Mouse (Mus musculus) urinary bladder, postnatal 36 days (tissue): Measurements from ENCODE around the gene Bri3.

ENCODE experiments used
- DNase-seq, 2 experiments: peaks; one replicate each; pipeline ENCODE4 v3.0.0; 2022; ENCODE audit warnings: low spot score in 2 of 2, mixed read lengths in 1 of 2

The Bri3 gene

DNA sequence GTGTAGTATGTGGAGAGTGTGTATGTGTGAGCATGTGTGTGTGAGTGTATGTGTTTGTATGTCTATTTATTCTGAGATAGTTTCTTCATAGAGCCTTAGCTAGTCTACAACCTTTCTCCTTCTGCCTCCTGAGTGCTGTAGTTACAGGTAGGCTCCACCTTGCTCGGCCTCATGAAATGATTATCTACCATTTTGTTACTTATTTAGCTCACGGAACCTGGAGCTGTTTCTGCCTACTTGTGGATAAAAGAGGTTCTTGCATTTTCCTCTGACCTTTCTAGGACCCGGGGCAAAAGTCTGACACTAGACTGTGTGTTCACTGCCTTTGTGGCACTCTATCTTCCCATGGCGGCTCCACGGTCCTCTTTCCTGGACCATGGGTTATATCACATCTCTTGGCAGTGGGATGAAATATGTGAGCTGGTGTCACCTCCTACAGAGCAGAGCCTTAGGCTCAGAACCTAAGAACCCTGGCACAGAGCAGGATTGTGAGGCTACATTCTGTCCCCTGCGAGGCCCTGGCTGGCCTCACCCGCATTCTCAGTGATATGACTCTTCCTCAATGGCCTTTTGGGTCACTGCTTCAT is at the start of gene Bri3:
Gene Bri3 (plus strand): TSS at position 537 of the 587 bp plus-strand sequence.
- DNase-seq: no peak

DNA sequence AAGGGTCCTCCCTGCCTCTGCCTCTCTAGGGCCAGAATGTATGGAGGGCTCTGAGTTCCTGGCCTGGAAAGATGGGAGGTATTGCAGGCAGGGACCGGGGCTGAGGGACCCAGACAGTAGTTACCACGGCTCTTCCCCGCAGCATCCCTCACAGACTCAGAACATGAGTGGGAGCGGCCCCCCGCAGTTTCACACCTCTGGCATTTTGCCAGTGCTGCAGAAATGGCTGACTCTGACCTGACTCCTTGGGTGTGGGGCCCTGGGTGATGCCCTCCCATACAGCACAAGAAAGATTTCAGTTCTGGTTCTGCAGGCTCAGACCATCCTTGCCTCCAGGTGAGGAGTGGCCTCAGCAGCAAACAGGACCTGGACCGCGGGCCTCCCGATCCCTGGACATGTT is 48.7 kb upstream of the Bri3 start:
- DNase-seq: no peak

DNA sequence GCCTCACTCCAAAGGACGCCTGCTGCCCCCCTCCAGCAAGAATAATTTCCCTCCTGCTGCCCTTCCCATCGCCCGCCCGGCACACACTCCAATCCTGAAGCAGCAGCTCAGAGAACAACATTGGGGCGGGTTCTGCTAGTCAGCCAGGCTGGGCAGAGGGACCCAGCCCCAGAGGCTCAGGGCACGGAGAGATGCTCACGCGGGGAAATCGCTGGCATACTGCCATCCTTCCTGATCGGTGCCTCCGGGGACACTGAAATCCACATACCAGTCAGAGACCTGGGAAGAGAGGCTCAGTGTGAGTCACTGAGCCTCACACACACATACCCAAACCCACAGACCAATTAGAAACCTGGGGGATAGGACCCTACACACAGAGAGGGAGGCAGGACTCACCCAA is 43.6 kb upstream of the Bri3 start:
- no peak for DNase-seq

DNA sequence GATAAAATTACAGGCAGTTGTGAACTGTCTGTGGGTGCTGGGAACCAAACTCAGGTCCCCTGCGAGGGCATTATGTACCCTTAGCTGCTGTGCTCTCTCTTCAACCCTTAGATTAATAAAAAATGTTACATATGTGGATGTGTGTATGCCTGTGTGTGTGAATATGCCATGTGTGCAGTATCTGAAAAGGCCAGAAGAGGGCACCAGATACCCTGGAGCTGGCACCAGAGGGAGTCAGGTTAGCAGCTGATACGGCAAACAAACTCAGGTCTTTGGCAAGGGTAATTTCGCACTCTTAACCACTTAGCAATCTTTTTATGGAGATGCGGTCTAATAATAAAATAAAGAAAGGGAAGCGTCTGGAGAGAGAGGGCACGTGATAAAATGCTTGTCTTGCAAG is 41.8 kb upstream of the Bri3 start:
- DNase-seq: no peak

DNA sequence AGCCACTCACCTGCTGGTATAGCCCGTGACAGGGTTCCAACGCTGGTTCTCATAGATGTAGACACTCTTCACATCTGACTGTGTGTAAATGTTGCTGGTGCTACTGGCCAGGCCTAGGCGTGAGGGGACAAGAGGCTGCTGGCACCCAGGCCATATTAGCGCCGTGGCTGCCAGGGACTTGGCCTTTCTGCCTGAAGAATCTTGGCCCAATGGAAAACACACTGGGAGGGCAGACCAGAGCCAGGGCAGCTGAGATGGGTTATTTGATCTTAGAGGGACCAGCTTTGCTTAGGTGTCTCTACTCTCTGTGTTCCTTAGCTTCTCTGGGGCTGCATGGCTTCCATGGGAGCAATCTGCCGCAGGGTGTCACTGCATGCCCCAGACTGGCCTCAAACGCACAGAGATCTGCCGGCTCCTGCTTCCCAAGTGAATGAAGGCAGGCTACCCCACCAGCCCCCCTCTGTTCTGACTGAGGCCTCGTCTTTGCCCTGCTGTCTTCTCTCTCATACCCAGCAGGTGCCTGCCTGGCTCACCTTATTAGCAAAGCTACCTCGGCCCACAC is 40.8 kb upstream of the Bri3 start:
- no peak for DNase-seq

DNA sequence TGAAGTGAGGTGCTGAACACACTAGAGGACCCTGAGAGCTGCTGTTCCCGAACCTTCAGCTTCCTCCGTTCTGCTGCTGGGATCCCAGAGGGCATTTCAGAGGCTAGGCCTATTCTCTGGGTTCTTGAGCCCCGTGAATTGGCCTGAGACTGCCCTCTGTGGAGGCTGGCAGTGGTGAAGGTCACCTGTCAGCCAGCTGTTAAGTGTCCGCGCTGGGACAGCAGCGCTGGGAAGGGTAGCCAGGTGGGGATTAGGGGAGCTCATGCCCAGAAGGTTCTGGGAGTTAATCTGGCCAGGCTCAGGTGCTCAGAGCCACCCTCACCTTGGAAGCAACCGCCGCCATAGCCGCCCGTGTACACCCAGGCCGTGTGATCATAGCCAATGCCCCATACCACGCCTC is 39.9 kb upstream of the Bri3 start:
- no peak for DNase-seq

DNA sequence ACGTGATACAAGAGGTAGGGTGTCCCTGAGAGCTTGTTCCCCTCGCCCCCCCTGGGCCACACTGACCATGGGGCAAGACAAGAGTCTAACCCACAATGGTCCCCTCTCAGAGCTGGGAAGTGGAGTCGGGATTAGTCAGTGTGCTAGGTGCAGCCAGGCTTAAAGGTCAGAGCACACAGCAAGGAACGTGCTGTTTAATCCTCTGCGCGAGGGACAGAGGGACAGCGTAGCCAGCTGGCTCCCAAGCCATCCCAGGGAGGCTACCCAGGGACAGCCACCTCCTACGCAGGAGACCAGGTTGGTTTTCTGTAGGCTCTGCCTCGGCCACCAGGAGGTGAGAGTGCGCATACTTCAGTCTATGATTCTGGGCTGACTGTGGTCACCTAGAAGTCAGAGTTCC is 39.3 kb upstream of the Bri3 start:
- DNase-seq: no peak

DNA sequence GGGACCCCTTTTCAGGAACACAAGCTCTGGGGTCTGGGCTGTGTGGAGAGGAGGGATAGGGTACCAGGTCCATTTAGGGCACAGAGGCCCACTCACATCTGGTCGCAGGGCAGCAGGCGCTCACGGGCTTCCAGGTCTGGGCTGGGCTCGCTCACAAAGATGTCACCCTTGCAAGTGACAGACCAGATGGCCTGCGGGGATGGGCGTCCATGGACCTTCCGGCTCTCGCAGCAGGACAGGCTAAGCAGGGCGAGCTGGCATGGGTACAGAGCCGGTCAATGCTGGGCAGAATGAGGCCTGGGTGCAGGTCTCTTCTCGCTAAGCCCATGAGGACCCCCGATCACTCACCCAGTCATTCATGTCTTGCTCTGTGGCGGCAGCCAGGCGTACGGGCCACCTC is 38.2 kb upstream of the Bri3 start:
- DNase-seq: no peak

DNA sequence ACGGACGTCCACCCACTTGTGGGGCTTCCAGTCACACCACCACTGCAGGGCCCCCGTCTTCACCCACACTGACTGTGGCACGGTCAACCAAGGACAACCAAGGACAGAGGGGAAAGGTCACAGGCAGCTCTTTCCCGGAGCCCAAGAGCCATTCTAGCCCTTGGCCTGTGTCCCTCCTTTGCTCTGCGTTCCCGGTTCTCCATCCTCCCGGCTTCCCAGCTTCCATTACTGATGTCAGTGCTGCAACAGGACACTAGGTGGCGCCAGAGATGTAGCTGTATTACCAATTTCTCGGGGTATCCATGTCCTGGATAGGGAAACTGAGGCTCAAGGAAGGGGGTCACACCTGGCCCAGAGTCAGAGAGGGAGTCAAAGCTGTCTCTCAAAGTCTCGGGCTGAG is 36.8 kb upstream of the Bri3 start:
- DNase-seq: peak in 1 of 2 experiments; percentile 36

DNA sequence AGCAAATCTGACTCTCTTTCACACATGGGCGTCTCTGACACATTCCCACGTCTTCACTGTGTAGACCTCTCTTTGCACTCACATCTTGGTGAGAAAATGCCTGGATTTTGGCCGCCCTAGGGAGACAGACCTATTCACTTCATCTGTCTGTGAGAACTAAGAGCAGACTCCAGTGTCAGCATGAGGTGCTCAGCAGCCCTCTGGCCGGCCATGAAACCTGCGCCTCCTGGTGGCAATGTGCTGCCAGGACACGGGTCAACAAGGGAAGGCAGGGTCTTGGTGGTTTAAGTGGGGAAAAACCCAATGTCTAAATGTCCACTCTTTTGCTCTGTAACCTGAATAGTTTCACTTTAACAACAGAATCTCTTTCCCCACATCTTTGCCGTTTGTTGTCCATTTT is 29.8 kb upstream of the Bri3 start:
- peak; percentile 39 to 54 for DNase-seq

DNA sequence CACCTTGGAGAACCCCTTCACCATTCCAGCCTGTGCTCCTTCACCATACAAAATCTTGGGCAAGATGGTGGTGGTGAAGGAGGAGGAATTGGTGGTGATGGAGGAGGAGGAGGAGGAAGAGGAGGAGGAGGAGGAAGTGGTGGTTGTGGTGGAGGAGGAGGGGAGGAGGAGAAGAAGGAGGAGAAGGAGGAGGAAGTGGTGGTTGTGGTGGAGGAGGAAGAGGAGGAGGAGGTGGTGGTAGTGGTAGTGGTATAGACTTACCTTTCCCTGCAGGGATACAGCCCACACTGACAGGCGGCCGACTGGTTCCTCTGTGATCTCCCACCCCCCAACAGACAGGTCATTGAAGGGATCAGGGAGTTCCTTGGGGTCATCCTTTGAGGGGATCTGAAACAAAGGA is 28.2 kb upstream of the Bri3 start:
- DNase-seq: no peak

DNA sequence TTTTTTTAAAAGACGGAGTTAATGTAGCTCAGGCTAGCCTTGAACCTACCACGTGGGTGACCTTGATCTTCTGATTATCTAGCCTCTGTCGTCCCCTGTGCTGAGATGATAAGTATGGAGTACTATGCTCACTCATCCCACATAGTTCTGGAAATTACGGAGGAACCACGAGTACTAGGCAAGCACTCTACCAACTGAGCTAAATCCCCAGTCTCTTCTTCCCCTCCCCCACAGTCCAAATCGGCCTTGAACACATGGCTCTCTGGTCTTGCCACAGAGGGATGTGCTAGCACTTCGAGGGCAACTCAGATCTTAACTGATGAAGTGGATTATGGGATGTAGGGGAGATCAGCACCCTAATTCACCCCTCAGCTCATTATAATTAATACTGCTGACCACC is 26.2 kb upstream of the Bri3 start:
- no peak for DNase-seq

DNA sequence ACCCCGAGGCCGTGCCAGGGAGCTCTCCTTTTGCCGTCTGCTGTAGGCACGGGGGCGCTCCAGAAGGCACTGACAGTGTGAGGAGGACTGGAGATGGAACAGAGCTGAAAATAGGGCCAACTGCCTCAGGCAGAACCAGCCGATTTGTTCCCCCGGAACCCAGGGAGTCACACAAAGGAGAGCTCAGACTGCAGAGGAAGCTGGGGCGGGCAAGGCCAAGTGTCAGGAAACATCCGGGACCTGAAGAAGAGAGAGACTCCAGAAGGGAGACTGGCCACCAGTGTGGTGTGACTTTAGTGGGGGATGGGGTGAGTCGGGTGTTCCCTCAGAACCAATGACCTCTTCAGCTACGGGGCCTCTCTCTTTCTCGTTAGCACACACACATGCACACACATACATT is 24.9 kb upstream of the Bri3 start:
- no peak for DNase-seq

DNA sequence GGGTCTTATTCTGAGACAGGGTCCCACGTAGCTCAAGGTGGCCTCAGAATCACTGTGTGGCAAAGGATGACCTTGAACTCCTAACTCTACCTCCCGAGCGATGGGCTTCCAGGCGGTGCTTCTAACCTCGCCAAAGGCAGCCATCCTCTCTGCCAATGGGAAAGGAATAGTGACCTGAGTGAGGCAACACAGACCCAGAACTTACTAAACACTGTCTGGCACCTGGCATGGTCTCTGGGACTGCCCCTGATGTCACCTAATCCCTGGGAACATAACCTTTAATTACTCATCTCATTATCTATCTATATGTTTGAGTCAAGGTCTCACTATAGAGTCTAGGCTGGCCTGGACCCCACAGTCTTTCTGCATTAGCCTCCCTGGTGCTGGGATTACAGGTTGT is 24.3 kb upstream of the Bri3 start:
- DNase-seq: no peak

DNA sequence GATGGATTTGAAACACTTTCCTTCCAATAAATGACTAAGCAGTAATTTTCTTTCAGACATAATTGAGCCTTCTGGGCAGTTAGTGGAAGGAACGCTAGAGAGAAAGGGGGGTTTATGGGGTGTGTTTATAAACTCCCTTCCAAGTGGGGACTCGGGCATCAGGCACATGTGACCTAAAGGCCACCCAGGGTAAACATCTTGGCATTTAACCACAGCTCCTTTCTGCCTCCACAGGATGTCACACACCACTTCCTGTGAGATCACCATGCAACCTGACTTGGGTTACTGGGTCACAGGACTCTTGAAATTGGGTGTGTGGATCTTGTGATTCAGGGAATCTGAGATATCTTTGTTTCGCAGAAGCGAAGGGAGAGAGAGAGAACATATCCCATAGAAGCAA is 22.9 kb upstream of the Bri3 start:
- DNase-seq: peak in 1 of 2 experiments; percentile 23

DNA sequence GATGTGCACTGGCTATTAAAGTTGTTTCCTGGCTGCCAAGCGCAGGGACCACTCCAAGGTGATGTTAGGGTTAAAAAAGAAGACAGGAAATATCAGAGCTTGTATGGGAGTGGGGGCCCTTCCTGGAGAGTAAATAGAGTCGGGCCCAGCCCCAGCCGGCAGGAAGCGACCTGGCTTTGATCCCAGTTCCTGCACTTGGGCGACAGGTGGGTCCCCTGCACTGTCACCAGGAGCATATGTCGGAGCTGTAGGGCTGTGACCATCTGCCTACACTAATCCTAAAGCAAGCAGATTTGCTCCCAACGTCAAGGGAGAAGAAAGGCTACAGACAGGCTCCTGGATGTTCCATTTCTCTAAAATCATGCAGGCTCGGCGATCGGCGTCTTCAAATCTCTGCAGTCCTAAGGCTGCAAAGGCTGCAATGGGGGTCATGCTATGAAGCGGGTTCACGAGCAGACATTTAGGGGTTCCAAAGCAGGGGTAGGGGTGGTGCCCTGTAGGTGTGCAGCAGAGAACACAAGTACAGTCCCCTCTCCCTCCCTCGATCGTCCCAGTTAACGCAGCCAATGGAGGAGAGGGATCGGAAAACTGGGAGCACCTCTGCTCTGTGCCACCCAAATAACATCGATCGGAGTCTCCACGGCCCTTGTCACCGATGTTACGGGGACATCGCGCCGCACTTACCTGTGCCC is 21.3 kb upstream of the Bri3 start:
- peak; percentile 37 to 38 for DNase-seq

DNA sequence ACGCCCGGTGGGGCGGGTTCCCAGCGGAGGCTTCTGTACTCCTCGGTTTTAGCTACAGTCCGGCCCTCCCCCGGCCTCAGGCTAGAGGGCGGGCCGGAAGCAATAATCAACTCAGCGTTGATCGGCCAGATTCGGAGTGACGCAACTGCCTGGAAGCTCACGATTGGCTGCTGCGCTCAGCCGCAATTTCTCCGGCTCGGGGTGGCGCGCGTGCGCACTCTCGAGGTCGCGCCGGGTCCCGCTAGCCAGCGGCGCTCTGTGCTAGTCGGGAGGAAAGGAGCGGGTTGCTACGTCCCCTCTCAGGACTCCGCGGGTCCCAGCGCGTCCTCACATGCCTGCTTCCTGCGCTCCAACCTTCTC is 20.8 kb upstream of the Bri3 start, which contains the start of gene Tecpr1:
Gene Tecpr1 (minus strand): TSS at position 113 of the 360 bp plus-strand sequence.
- peak; percentile 88 to 95 for DNase-seq

DNA sequence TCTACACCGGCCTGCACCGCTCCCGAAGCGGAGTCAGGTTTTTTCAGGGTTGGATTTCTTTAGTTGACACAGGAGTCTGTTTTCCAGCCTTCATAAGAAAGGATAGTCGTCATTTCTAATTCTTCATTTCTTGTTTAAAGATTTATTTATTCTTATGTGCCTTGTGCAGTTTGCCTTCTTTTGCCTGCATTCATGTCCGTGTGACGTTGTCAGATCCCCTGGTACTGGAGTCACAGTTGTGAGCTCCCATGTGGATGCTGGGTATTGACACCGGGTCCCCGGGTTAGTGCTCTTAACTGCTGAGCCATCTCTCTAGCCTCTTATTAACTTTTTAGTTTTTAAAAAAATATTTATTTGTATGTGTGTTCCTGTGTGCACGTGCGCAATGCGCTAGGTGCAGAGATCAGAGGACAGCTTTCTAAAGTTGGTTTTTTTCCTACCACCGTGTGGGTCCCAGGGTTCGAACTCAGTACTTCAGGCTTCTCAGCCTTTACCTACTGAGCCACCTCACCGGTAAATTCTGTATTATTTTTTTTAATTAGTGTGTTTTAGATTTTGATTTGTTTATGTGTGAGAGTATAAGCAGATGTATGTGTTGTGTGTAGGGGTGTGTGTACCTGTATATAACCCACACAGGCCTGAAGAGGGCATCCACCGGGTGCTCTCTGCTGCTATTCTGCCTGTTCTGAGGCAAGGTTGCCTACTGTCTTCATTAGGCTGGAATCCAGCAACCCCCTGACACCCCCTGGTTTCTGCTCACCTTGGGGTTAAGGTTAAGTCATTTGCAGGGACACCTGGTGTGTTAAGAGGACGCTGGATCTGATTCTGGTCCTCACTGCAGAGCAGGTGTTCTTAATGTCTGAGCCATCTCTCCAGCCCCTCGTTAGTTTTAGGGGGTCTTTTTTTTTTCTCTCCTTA is 20.1 kb upstream of the Bri3 start:
- no peak for DNase-seq

DNA sequence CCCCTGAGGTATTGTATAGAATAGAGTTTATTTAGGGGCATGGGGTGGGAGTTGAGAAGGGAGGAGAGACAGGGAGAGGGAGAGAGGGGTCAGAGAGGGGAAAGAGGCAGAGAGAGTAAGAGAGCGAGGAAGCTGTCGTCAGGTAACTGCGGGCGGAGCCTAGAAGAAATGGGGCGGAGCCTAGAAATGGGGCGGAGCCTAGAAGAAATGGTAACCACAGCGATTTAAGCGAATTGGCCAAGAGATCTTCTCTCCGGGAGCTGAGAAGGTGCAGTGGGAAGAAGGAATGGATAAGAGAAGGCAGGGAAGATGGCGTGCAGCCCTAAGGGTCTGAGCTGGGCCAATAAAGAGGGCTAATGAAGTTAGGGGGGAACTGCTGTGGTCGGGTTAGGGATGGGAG is 18.0 kb upstream of the Bri3 start:
- DNase-seq: no peak

DNA sequence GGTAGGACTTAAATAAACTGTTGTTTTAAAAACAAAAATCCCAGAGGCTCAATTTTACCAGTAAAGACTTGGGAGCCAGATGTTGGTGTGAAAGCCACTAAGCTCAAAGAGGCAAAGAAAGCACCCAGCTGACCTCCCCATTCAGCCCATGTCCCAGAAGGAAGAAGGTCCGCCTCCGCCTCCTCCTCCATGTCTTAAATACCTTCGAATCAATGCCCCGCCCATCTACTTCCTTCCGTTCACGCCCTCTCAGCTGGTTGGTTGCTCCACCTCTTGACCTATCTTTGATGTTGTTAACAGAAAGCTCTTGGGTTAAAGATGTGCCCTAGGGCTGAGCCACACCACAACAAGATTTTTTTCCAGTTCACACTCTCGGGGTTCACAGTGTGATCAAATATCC is 14.0 kb upstream of the Bri3 start:
- no peak for DNase-seq

DNA sequence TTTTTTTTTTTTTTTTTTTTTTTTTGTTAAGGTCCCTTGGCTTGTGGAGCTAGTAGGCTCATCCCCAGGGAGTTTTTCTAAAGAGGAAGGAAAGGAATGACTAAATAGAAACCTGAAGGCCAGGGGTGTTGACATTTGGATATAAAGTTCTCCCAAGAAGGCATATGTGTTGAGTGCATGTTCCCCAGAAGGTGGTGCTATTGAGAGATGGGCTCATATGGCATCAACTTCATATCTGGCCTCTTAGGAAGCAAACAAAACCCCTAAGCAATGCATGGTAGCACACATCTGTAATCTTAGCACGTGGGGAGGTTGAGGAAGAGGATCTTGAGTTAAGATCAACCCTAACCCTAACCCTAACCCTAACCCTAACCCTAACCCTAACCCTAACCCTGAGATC is 12.8 kb upstream of the Bri3 start:
- DNase-seq: no peak

DNA sequence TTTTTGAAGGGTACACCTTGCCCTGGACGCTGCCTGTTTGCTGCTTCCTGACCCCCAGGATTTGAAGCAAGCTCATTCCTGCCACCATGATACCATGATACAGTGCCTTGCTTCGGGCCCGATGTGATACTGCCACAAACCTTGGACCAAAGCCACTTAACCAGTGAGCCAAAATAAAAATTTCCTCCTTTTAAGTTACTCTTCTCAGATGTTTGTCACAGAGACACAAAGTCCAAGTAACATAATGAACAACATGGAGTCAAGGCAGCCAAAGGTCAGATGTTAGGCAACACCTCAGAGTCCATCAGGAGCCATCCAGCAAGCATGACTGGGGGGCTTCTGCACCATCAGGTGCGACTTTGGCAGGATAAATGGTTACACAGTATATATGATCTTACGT is 11.7 kb upstream of the Bri3 start:
- DNase-seq: no peak

DNA sequence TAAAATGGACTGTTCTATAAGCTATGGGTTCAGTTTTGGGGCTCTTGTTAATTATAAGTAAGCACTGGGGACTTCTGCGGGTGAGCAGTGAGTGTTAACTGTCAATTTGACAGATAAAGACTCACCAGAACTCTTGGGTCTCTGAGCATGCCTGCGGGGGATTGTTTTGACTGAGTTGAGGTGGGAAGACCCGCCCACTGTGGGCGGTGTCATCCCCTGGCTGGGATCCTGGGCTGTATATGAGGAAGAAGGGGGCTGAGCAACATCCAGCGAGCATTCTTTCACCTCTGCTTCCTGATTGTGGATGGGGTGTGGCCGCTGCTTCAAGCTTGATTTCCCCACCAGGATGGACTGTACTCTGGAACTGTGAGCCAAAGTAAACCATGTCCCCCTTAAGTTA is 10.0 kb upstream of the Bri3 start:
- no peak for DNase-seq
